Mouse (Mus musculus) hindbrain, postnatal 0 days (tissue): Measurements from ENCODE around the gene Bcas1. TPM values are rescaled to one million over a fixed set of nuclear protein-coding genes. Genes with fewer than 3 reads are reported as not detected.
A peak's percentile ranks its signal among the peaks of the same experiment; 100 is the strongest.

Experiments
- ATAC-seq: fragments of 200-750 bp; cut with Nextera tagmentation; 2 replicates; pipeline ENCODE4 v1.8.0; 2017; ENCODE audit warnings: mild to moderate bottlenecking, moderate TSS enrichment, moderate library complexity
- DNase-seq: peaks from one replicate; pipeline ENCODE4 v3.0.0-alpha.2; 2015; ENCODE audit warnings: low spot score
- H3K27ac ChIP-seq: fragments of 300-500 bp; sonication (generic); 2 replicates; pipeline ENCODE4 v1.5.1; 2014; ENCODE audit warnings: mild to moderate bottlenecking
- H3K27me3 ChIP-seq: fragments of 300-500 bp; sonication (generic); 2 replicates; pipeline ENCODE4 v1.6.1; 2014; ENCODE audit warnings: low read length, mixed read lengths; ENCODE audit not compliant: insufficient read depth
- H3K36me3 ChIP-seq: fragments of 300-500 bp; sonication (generic); 2 replicates; pipeline ENCODE4 v1.6.1; 2014; ENCODE audit warnings: low read length, mixed read lengths; ENCODE audit not compliant: insufficient read depth
- H3K4me1 ChIP-seq: fragments of 300-500 bp; sonication (generic); 2 replicates; pipeline ENCODE4 v1.6.1; 2014; ENCODE audit warnings: antibody characterized with exemption, low read length, mixed read lengths; ENCODE audit not compliant: insufficient read depth
- H3K4me2 ChIP-seq: fragments of 300-500 bp; sonication (generic); 2 replicates; pipeline ENCODE4 v1.6.1; 2014; ENCODE audit warnings: low read depth, mild to moderate bottlenecking, low read length, moderate library complexity, mixed read lengths
- H3K4me3 ChIP-seq: fragments of 300-500 bp; sonication (generic); 2 replicates; pipeline ENCODE4 v1.5.1; 2014; ENCODE audit warnings: low read length
- H3K9ac ChIP-seq: fragments of 300-500 bp; sonication (generic); replicated peaks from 2 replicates; pipeline ENCODE4 v1.6.1; 2014; ENCODE audit warnings: mild to moderate bottlenecking, low read length, moderate library complexity, mixed read lengths
- H3K9me3 ChIP-seq: fragments of 300-500 bp; sonication (generic); 2 replicates; pipeline ENCODE4 v1.6.1; 2016; ENCODE audit warnings: low read length, mixed read lengths
- CTCF ChIP-seq: IDR thresholded peaks from 2 replicates; pipeline ENCODE4 v1.5.1; 2016; ENCODE audit warnings: antibody characterized with exemption, control low read depth, low read depth
- WGBS: fragments of 180-500 bp; shearing (Covaris S2); extraction: QIAGEN DNeasy Blood & Tissue Kit; methylation state at CpG from one replicate; pipeline ENCODE4 v1.1.7; 2014; 5-methylcytosine and 5-hydroxymethylcytosine counted together
- polyA plus RNA-seq: library from polyadenylated mRNA; unstranded; fragments of >200 nt; fragmentation: Nextera tagmentation; extraction: Ambion mirVana; gene quantifications from 2 replicates; pipeline ENCODE4 v1.2.1, GENCODE M21; 2015
- total RNA-seq: library from RNA; depleted of rRNA; stranded (reverse); fragments of >200 nt; gene quantifications from 2 replicates; pipeline ENCODE4 v1.2.3, GENCODE M21; 2014

Gene Bcas1
- total and polyA plus RNA-seq, 2 experiments from 2014 or later, result 22.6 to 34.6 TPM

DNA sequence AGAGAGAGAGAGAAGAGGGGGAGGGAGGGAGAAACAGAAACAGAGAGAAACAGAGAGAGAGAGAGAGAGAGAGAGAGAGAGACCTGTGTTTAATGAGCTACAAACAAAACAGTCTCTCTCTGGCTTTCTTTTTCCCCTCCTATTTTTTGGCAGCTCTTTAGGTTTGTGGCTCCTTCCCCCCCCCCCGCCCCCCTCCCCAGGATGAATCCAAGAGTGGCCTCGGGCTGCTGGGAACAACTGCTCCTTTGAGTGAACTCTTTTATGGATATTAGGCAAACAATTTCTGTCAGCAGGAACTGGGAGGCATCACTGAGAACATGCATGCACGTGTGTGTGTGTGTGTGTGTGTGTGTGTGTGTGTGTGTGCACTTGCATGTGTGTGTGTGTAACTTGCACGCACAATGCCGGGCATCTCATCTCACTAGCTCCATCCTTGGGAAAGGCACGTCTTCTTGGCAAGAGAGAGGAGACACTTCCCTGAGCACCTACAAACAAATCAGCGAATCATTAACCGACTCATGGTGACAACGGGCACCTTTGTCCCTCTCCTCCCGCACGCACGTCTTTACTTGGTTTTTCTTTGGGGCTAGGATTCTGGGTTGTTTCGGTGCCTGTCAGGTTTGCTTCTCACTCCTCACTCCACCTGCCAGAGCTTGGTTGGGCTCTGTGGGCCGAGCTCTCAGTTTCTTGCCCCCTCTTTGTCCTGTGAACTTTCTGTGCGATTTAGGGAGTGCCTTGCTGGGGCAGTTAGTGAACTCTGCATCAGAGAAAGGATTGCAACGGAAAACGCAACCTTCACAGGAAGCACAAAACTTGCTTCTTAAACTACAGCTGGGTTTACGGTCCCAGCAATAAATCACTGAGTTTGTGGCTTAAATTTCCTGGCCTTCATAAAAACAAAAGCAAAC lies 82.9 kb downstream of the Bcas1 start:
- Histone ChIP-seq H3K36me3 (no peaks in the 10 kb centered on the region), H3K9me3 (no peaks in the 10 kb centered on the region), H3K4me2 (no peak overlapping the region), H3K27me3 (no peaks in the 10 kb centered on the region), H3K9ac (no peak overlapping the region), H3K4me1 (0 out of 2 replicates have a peak, but pooled peaks cover 4% of the 10 kb centered on the region), H3K27ac (peak overlapping the region; percentile 23), H3K4me3 (no peak overlapping the region)
- 28% methylated on average over 17 of the region's 18 CpGs for WGBS
- TF ChIP-seq CTCF, result no peak
- ATAC-seq (peak; percentile 36), DNase-seq (no peak)

DNA sequence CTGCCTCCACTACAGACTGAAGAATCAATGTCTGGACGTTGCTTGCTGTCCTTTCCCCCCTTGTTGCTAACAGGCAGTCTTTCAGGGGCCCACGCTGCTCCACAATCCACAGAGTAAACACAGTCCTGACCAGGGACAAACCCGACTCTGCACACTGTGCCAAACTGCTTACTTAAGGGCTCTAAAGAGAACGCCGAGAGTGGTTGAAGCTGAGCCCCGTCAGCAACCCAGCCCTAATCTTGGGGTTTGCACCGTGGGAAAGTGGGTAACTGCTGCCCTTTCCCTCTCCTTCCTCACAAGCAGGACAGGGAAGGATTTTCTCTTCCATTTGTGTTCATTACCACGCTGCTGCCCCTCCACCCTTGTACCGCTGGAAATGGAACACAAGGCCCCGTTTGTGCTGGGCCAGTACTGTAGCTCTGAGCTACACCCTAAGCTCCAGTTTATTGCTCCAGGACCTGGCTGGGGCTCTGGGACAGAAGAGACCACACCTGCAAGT lies 83.8 kb downstream of the Bcas1 start:
- Histone ChIP-seq H3K27ac (peak overlapping the region; percentile 79), H3K36me3 (no peaks in the 10 kb centered on the region), H3K9ac (no peak overlapping the region), H3K4me3 (no peak overlapping the region), H3K4me2 (no peak overlapping the region), H3K4me1 (0 out of 2 replicates have a peak, but pooled peaks cover 4% of the 10 kb centered on the region), H3K9me3 (no peaks in the 10 kb centered on the region), H3K27me3 (no peaks in the 10 kb centered on the region)
- DNase-seq, result no peak
- TF ChIP-seq CTCF, result no peak
- WGBS, result 37% methylated on average over 10 of the region's 10 CpGs
- peak; percentile 44; the same call in 1 of the 2 replicates for ATAC-seq

DNA sequence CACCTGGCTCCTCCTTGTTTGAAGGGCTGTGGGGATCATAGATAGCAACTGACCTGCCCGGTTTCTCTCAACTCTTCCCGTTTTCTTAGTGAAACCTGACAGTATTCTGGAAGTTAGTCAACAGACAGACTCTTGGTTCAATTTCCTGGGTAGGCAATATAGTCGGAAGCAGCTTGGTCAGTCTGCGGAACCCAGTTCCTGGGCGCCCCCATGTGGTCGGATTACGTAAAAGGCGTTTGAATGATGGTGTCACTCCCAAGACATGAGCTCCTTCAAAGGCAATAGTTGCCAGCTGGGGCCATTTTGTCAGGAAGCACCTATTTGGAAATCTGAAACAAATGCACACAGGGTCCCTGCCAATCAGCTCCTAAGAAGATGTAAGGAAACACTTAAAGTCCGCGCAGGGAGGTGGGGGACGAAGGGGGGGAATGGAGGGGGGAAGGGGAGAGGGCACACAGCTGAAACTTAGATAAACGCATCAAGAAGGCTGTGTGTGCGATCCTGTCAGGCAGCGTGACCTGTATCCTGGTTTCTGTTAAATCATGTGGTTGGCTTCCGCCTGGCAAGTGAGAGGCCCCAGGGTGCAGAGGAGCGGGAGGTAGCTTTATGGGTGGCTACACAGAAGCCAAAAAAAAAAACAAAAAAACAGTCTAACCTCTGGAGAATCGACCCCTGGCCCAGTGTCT lies 84.4 kb downstream of the Bcas1 start:
- Histone ChIP-seq H3K9me3 (no peaks in the 10 kb centered on the region), H3K27me3 (no peaks in the 10 kb centered on the region), H3K4me3 (no peak overlapping the region), H3K4me1 (0 out of 2 replicates have a peak, but pooled peaks cover 4% of the 10 kb centered on the region), H3K4me2 (no peak overlapping the region), H3K36me3 (no peaks in the 10 kb centered on the region), H3K9ac (no peak overlapping the region), H3K27ac (peak overlapping the region; percentile 79)
- DNase-seq (peak; percentile 88), ATAC-seq (peak; percentile 44; the same call in 1 of the 2 replicates)
- 40% methylated on average over 17 of the region's 17 CpGs for WGBS
- peak; percentile 74 for TF ChIP-seq CTCF

DNA sequence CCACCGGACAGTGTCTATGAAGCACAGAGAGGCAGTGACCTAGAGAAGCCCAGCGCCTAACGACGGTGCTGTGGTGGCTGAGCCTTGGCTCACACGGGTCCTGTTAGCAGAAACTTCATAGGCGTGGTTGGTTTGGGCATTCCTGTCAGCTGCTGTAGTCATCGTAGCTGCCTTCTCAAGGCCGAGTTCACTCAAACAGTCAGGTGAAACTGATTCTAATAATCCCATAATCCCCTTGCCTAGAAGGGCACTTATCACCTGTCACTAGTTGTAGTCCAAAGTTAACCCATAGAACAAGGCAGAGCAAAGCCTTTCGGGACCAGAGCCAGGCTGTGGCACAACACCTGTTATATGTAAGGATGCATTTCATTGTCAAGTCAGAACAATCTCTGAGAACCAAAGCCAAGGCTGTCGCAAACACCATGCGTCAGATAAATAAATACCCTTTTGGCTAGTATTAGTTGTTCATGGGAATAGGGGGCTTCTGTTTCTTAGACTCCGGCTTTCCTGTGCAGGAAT lies 85.3 kb downstream of the Bcas1 start:
- TF ChIP-seq CTCF, result no peak

DNA sequence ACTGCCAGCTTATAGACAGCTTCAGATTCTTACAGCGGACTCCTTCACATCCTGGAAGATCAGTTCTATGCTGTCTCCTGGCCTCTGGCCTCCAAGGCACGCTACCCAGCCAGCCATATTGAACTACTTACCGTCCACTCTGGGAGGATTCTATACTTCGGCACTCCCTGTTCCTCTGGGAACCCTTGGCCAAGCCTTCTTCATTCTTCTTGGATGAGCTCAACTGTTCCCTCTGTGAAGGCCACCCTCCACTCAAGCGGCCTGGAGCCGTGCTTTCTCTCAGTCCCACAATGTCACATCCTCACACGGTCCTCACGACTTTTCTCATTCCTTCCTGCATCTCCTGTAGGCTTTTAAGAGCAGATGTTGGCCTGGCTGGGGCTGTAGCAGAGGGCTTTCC lies 86.5 kb downstream of the Bcas1 start:
- WGBS, result 87% methylated on average over 8 of the region's 8 CpGs
- H3K9ac ChIP-seq, result no peak overlapping the region
- no peak overlapping the region for H3K4me2 ChIP-seq
- no peaks in the 10 kb centered on the region for H3K27me3 ChIP-seq
- no peak for ATAC-seq
- no peak for TF ChIP-seq CTCF
- H3K4me3 ChIP-seq, result no peak overlapping the region
- no peaks in the 10 kb centered on the region for H3K36me3 ChIP-seq
- no peaks in the 10 kb centered on the region for H3K9me3 ChIP-seq
- H3K4me1 ChIP-seq, result 0 out of 2 replicates have a peak, but pooled peaks cover 4% of the 10 kb centered on the region
- H3K27ac ChIP-seq, result no peak overlapping the region
- no peak for DNase-seq

More for the DNA sequence above, 85.3 kb downstream of the Bcas1 start:
- no peak overlapping the region for H3K27ac ChIP-seq
- no peak for ATAC-seq
- H3K27me3 ChIP-seq, result no peaks in the 10 kb centered on the region
- 81% methylated on average over 12 of the region's 12 CpGs for WGBS
- no peaks in the 10 kb centered on the region for H3K9me3 ChIP-seq
- DNase-seq, result no peak
- 0 out of 2 replicates have a peak, but pooled peaks cover 4% of the 10 kb centered on the region for H3K4me1 ChIP-seq
- H3K4me3 ChIP-seq, result no peak overlapping the region
- H3K36me3 ChIP-seq, result no peaks in the 10 kb centered on the region
- no peak overlapping the region for H3K4me2 ChIP-seq
- H3K9ac ChIP-seq, result no peak overlapping the region

DNA sequence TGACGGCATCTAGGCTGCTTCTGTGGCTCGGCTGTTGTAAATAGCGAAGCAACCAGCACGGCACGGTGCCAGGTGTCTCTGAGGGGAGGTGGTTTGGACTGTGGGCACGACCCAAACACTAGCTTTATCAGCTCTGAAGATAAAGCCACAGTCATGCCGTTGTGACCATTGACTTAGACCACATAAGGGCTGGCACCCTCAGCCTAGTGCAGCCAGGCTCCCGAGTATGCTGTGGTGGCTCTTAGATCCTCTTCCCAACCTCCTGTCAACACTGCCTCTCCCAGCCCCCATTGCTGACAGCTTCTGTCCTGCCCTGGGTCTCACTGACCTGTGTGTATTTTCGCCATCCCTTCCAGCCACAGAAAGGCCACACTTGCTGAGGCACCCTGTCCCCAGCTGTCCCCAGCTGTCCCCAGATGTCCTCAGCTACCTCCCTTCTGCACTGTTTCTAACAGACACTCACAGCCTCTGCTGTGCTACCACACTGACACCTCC lies 91.3 kb downstream of the Bcas1 start:
- Histone ChIP-seq H3K4me2 (no peak overlapping the region), H3K27me3 (no peaks in the 10 kb centered on the region), H3K4me3 (no peak overlapping the region), H3K9ac (no peak overlapping the region), H3K9me3 (no peaks in the 10 kb centered on the region), H3K27ac (no peak overlapping the region), H3K4me1 (no peaks in the 10 kb centered on the region), H3K36me3 (no peaks in the 10 kb centered on the region)
- WGBS, result 72% methylated on average over 9 of the region's 9 CpGs
- ATAC-seq (no peak), DNase-seq (no peak)
- no peak for TF ChIP-seq CTCF
